Mouse (Mus musculus) heart, postnatal 25 days (tissue): ENCODE measurements around the gene Gm49403. TPM values are rescaled to one million over a fixed set of nuclear protein-coding genes. Genes with fewer than 3 reads are reported as not detected.
"Not testable (repeated sequence)": the region's sequence is repeated elsewhere in the genome, so short reads cannot be mapped to it uniquely, and the experiment has no call there.

Experiments
- DNase-seq: peaks from one replicate; pipeline ENCODE4 v3.0.0; 2022; ENCODE audit warnings: low spot score
- intact Hi-C: fragments of 180-260 bp; cut with DNase I; formaldehyde crosslinking; loops from one replicate; pipeline ENCODE4 v1.15.1; 2025
- total RNA-seq, 2 experiments: library from RNA; stranded (reverse); gene quantifications; 2 replicates each; pipeline ENCODE4 v1.2.3; 2021

Gm49403 gene
- total RNA-seq, 2 experiments from 2014 or later = not detected

DNA sequence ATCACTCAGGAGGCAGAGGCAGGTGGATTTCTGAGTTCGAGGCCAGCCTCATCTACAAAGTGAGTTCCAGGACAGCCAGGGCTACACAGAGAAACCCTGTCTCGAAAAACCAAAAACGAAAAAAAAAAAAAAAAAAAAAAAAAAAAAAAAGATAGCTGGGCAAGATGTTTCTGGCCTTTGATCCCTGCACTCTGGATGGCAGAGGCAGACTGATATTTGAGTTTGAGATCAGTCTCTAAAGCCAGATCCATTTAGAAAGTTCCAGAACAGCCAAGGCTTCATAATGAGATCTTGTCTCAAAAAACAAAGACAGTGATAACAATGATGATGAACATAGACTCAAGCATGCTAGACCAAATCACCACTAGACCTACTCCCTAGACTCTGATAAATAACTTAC, 13.3 kb upstream of the Gm49403 start:
- intact Hi-C loops, DNase-seq: not testable (repeated sequence)

DNA sequence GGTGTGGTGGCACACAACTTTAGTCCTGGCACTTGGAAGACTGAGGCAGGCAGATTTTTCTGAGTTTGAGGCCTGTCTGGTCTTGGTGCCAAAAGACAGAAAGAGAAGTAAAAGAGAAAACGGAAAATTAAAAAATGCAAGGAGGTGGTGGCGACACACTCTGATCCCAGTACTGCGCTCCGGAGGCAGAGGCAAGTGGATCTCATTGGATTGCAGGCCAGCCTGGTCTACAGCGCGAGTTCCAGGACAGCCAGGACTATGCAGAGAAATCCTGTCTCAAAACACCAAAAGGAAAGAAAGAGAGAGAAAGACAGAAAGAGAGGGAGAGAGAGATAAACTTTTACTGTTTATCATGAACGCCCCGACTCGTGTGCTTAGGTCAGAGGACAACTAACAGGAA, 12.9 kb upstream of the Gm49403 start:
- intact Hi-C loops = no loop called here
- no peak for DNase-seq

DNA sequence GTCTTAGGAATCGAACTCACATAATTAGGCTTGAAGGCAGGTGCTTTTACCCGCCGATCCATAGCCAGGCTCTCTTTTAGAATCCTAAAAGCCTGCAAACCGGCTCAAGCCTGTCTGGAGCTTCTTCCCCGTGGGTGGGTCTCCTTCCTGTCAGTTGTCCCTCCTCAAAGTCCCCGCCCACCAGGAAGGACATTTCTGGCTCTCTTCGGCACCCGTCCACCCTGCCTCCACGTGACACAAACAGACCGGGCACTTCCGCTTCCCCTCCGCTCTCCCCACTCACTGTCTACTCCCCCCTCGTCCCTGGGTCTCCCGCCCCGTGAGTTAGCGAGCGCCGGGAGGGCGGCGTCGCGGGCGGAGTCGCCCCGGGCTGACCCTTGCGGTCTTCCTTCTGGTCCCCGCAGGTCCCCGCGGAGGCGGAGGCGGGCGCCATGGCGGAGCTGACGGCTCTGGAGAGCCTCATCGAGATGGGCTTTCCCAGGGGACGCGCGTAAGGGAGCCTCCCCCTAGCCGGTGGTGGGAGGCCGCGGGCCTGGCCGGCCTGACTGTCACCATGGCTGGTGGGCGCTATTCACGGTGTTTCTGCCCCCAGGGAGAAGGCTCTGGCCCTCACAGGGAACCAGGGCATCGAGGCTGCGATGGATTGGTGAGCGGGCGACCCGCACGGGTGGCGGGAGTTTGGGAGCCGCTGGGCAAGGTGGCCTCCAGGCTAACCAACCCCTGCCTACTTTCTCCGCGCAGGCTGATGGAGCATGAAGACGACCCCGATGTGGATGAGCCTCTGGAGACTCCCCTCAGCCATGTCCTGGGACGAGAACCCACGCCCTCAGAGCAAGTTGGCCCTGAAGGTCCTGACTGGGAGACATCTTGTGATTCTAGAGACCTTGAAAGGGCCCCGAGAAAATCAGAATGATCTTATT, 12.2 kb upstream of the Gm49403 start, which contains the start of gene Ubxn1:
Gene Ubxn1, plus strand, starts transcription at position 230 of the 920 bp plus-strand sequence.
- intact Hi-C loops = no loop called here
- DNase-seq = peak; percentile 97

DNA sequence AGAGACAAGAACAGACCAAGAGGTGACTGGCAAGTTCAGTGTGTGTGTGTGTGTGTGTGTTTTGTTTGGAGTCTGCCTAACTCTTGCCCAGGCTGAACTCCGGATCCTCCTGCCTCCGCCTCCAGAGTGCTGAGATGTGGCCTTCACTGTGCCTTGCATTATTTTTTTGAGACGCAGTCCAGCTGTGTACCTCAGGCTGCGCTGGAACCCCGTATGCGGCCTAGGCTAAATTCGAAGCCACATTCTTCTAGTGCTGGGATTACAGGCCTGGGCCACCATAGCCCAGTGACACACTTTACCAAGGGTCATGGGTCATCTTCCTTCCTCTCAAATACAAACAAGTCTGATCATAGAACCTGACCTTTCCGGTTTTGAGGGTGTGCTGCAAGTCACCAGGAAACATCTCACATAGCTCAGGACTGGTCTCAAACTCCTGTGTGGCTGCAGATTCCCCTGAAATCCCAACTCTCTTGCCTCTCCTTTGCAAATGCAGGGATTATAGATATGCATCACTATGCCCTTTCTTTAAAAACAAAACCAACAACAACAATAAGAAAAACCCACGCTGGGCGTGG, 11.4 kb upstream of the Gm49403 start:
- intact Hi-C loops = no loop called here
- DNase-seq = no peak

DNA sequence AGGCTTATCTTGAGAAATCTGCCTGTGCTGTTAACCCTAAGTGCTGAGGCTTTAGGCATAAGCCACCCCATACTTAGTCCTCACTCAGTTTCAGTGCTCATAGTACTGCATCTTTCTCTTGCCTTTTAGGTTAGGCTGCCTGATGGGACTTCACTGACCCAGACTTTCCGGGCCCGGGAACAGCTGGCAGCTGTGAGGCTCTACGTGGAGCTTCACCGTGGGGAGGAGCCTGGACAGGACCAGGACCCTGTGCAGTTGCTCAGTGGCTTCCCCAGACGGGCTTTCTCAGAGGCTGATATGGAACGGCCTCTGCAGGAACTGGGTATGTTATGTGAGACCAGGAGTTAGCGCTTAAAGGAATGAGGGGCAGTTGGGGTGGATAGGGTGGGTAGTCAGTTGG, 8.7 kb upstream of the Gm49403 start:
- intact Hi-C loops = no loop called here
- DNase-seq = no peak

DNA sequence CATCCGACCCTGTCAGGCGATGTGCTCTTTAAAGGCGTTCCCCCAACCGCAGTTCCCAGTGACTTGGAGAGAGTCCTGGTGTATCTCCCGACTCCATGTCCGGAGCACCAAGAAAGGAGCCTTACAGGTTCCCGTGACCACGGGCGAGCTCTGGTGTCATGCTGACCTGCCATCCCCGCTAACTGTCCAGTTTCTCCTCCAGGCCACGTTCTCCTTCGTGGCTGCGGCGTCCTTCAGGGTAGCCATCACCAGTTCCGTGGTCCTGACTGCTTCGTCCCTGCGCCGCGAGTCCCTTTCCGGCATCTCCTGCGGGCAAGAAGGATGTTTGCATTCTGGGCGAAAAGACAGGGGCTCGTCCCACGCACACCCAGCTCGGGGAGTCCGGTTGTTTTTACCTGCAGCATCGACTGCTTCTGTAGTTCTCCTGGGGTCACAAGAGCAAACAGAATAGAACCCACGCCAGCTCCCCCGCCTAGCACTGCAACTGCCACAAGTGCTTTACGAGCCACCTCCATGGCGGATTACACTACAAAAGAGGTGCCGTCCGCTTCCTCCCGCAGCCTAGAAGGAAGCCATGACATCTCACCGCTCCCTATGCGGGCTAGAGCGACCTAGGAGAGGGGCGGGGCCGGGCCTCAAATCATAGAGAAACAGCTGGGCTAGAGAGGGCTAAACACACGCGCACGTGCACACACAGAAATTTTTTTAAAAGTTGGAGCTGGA, 3.3 kb upstream of the Gm49403 start, which contains the start of gene Uqcc3:
Gene Uqcc3, minus strand, starts transcription at position 613 of the 723 bp plus-strand sequence.
- peak; percentile 83 for DNase-seq
- intact Hi-C loops = no loop called here

DNA sequence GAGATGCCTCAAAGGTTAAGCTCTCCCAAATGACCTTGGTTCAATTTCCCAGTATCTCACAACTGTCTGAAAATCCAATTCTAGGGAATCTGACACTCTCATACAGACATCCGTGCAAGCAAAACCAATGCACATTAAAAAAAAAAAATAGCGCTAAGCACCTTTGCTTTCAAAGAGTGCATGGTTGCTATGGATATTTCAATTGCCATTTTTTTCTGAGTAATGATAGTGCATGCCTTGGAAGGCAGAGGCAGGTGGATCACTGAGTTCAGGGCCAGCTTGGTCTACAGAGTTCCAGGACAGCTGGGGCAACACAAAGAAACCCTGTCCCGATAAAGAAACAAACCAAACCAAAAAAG, 2.7 kb upstream of the Gm49403 start:
- intact Hi-C loops = no loop called here
- DNase-seq = no peak

DNA sequence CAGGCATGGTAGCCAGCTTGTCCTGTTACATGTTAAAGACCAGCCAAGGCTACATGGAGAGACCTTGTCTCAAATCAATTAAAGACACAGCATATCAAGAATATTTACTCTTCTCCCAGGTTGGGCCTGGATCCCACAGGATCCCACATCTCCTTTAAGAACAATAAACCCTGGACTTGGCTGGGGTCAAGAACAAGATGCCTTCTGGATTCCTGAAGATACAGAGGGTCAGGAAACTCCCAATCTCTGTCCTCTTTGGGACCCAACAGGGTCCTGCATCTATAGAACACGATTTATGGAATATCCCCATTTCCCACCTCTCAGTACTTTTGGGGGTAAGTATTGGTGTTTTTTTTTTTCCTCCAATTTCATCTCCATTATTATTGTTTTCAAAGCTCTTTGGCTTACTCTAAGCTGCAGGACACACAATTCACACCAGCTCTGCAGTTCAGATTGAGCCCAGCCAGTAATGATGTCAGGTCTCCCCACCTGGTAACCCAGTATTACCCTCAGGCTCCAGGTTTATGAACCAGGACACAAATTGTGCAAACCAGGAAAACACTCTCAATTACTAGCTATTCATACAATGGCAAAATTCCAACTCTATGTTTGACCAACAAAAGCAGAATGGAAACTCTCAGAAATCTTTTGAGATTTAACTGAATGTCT, 3.3 kb downstream of the Gm49403 start:
- intact Hi-C loops = loop anchor here (5.0 kb wide), 1 partner anchor 45 kb away; no protein-coding TSS in a partner anchor
- no peak for DNase-seq

DNA sequence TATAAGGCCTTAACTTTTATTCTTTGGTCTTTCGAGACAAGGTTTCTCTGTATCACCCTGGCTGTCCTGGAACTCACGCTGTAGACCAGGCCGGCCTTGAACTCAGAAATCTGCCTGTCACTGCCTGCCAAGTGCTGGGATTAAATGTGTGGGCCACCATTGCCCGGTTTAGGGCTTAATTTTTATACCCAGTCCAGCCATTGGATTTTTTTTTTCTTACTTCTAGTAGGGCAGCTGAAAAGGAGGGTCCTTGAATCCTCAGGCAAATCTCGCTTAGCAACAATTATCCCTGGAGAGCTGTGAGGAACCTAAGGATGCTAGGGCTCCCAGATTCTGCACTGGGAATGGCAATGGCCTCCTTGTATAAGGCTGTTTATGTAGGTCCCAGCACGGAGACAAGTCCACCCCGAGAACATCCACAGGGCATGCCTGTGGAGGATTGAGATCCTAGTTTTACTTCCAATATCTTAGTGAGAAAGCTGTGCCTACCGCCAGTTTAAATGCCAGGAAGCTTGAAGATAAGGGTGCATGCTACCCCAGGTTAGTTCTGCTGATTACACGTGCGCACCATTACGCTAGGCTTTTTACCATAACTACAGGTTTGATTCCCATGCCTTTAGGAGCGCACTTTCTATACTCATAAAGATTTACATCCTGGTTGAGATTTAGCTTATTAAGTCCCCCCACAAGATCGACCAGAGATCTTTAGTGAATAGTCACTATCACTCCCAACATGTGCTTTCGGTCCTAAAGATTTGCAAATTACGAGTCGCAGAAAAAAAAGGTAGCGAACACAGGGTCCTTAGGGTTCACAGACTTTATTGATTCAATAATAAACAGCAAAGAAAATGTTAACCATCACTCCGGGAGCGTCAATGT, 4.1 kb downstream of the Gm49403 start:
- DNase-seq = no peak
- intact Hi-C loops = loop anchor here (5.0 kb wide), 1 partner anchor 46 kb away; no protein-coding TSS in a partner anchor

DNA sequence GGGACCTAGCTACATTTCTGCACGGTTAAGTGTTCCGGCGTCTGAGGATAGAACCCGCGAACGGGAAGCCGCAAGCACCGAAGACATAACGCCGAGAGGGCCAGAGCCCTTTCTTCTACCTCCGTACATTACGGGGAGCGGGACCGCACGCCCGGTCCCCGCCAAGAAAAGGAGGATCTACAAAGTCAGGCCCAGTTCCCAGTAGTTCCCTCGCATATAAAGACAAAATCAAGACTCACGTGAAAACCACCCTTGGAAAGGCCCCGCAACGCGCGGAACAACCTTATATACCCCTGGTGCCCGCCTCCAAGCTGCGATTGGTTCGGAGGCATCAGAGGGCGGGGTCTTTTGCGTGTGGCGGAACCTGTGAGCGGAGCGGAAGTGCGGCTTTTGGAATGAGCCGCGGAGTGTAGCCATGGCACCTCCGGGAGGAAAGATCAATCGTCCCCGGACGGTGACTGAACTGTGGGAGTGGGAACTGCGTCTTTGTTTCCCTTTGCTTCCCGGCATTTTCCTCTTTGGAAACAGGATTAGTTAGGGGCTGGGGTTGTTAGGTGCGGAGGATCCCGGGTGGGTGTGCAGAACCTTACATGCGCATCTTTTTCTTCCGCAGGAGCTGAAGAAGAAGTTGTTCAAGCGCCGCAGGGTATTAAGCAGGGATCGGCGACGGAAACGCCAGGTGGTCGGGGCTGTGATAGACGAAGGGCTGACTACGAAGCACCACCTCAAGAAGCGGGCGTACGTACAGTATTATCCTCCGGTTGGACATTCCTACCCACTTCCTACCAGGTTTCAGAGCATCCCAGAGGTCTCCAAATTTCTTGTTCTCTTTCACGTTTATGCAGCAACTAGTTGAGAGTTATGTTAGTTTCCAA, 5.0 kb downstream of the Gm49403 start, which contains the start of the genes 1810009A15Rik and Gm49416:
Gene 1810009A15Rik, plus strand, starts transcription at position 343 of the 875 bp plus-strand sequence.
Gene Gm49416, plus strand, starts transcription at position 416 of the 875 bp plus-strand sequence.
- intact Hi-C loops = loop anchor here (5.0 kb wide), 1 partner anchor 46 kb away; no protein-coding TSS in a partner anchor
- DNase-seq = peak; percentile 90

DNA sequence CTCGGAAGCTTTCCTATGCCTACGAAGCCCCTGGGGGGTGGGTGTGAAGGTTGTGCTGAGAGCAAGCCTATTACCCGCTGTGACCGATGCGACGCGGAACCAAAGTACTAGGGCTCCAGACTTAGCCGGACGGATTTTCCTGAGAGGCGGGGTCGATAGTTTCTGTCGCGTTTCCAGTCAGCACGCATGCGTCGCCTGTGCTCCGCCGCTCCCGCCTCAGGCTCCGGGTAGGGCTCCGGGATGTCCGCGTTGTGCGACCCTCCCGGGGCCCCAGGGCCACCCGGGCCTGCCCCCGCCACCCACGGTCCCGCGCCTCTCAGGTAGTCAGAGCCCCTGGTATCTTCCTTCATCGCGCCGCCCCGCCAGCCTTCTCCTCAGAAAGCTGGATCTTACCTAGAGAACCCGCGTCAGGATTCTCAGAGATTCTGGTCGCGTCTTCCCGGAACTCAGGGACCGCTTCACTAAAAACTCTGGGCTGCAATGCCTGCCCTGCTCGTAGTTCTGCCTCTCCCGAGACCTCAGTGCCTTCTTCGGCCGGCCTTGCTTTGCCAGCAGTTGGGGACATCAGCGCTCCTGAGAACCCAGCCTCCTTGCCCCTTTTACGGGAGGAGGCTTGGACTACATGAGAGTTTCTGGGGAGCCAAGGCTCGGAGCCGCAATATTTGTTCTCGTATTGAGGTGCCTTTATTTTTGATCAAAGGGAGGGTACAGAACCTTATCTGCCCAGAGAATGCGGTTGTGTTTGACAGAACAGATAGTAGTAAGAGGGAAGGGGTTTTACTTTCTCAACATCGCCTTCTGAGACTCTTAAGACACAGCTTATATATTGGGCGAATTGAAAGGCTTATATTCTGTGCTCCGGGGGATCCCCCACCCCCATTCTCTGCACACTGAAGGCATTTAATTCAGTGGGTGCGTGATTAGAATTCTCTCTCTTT, 9.4 kb downstream of the Gm49403 start, which contains the start of gene Ints5:
Gene Ints5, plus strand, starts transcription at position 177 of the 938 bp plus-strand sequence.
- DNase-seq = peak; percentile 66
- intact Hi-C loops = no loop called here

DNA sequence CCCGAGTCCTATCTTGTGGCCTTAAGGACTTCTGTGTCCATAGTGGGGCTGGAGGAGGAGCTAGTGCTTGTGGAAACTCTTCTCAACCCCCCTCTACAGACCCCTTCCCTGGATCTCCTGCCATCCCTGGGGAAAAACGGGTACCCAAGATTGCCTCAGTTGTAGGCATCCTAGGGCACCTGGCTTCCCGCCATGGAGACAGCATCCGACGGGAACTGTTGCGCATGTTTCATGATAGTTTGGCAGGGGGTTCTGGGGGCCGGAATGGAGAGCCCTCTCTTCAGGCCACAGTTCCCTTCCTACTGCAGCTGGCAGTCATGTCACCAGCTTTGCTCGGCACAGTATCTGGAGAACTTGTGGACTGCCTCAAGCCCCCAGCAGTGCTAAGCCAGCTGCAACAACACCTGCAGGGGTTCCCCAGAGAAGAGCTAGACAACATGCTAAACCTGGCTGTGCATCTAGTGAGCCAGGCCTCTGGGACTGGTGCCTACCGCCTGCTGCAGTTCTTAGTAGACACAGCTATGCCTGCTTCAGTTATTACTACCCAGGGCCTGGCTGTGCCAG, 11.7 kb downstream of the Gm49403 start:
- no peak for DNase-seq
- intact Hi-C loops = no loop called here

DNA sequence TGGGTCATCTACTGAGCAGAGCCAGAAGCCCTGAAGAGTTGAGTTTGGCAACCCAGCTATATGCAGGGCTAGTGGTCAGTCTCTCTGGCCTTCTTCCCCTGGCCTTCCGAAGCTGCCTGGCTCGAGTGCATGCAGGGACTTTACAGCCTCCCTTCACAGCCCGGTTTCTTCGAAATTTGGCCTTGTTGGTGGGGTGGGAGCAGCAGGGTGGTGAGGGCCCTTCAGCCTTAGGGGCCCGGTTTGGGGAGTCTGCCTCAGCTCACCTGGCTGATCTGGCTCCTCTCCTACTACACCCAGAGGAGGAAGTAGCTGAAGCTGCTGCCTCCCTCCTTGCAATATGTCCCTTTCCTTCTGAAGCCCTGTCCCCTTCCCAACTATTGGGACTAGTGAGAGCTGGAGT, 12.5 kb downstream of the Gm49403 start:
- DNase-seq, intact Hi-C loops: not testable (repeated sequence)

DNA sequence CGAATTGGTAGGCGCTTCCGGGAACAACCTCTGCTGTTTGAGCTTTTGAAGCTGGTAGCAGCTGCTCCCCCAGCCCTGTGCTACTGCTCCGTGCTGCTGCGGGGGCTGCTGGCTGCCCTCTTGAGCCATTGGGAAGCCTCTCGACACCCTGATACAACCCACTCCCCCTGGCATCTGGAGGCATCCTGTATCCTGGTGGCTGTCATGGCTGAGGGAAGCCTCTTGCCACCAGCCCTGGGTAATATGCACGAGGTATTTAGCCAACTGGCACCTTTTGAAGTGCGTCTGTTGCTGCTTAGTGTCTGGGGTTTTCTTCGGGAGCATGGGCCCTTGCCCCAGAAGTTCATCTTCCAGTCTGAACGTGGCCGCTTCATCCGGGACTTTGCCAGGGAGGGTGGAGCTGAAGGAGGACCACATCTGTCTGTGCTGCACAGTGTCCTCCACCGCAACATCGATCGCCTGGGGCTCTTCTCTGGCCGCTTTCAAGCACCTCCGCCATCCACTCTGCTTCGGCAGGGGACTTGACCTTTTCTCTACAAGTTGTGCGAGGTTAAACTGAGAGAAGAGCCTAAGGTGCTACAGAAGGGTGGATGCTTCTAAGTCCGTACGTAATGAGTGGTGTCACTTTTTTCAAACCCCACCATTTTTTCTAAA, 13.6 kb downstream of the Gm49403 start:
- intact Hi-C loops, DNase-seq: not testable (repeated sequence)

DNA sequence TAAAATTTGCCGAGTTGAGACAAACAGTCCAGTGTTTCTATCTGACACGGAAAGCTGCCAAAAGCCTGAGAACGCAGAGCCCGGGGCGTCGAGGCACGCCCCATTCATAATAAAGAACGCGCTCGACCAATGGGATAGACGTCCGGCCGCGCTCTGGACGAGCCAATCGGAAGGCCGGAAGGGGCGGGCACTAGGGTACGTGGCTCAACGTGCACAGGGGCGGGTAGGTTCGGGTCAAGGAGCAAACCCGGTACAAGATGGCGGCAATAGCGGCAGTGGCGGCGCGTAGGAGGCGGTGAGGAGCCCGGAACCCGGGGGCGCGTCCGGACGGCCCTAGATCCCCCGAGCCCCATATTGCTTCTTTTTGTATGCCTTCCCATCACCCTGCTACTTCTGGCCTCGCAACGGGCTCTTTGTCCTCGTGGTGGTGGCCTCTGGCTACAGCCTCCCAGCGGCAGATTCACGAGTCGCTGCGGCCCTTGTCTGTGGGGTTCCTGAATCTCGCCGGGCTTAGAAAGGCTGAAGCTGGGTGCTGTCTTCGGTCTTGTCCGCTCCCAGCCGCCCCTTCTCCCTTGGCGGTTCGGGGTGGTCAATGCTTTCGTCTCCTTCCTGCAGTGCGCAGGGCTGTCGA, 14.2 kb downstream of the Gm49403 start, which contains the start of gene Ganab:
Gene Ganab, plus strand, starts transcription at position 207 of the 631 bp plus-strand sequence.
- peak; percentile 92 for DNase-seq
- intact Hi-C loops = loop anchor here (2.0 kb wide), 1 partner anchor 69 kb away; the partner anchor contains the start of gene Eef1g
